Mouse (Mus musculus) ES-E14 (cell line): ENCODE measurements around the gene Srsf3. TPM values are rescaled to one million over a fixed set of nuclear protein-coding genes. Genes with fewer than 3 reads are reported as not detected.
"Not testable (repeated sequence)": the region's sequence is repeated elsewhere in the genome, so short reads cannot be mapped to it uniquely, and the experiment has no call there.

Source experiments
- DNase-seq: peaks from one replicate; pipeline ENCODE4 v3.0.0-alpha.2; 2013; ENCODE audit warnings: low read depth, low spot score
- H3K27ac ChIP-seq: 2 replicates; pipeline ENCODE4 v1.5.1; 2012; ENCODE audit warnings: low read depth, mild to moderate bottlenecking, low read length, moderate library complexity, mixed read lengths; ENCODE audit not compliant: poor library complexity, insufficient read depth, severe bottlenecking
- H3K36me3 ChIP-seq: 2 replicates; pipeline ENCODE4 v1.6.1; 2012; ENCODE audit warnings: mild to moderate bottlenecking, low read length, moderate library complexity, mixed read lengths; ENCODE audit not compliant: control insufficient read depth, poor library complexity, insufficient read depth, severe bottlenecking
- H3K4me1 ChIP-seq, 2 experiments: fragments of 150-350 bp in 1 of 2; sonication (generic) in 1 of 2; 2 replicates each; pipeline ENCODE4 v1.6.1; 2012; ENCODE audit warnings: low read length in 2 of 2, mild to moderate bottlenecking in 1 of 2, mixed read lengths in 1 of 2; ENCODE audit not compliant: control insufficient read depth in 2 of 2, insufficient read depth in 2 of 2, poor library complexity in 1 of 2
- H3K4me3 ChIP-seq, 2 experiments: fragments of 150-350 bp in 1 of 2; sonication (generic) in 1 of 2; 2 replicates each; pipeline ENCODE4 v1.5.1; 2012; ENCODE audit warnings: low read length in 2 of 2, low read depth in 1 of 2, mild to moderate bottlenecking in 1 of 2, mixed read lengths in 1 of 2; ENCODE audit not compliant: insufficient read depth in 1 of 2, poor library complexity in 1 of 2, severe bottlenecking in 1 of 2
- H3K9ac ChIP-seq: 2 replicates; pipeline ENCODE4 v1.6.1; 2012; ENCODE audit warnings: low read depth, mild to moderate bottlenecking, low read length, mixed read lengths; ENCODE audit not compliant: poor library complexity, insufficient read depth, severe bottlenecking
- H3K9me3 ChIP-seq: fragments of 150-350 bp; sonication (generic); 2 replicates; pipeline ENCODE4 v1.6.1; 2012; ENCODE audit warnings: low read depth, mild to moderate bottlenecking, low read length; ENCODE audit not compliant: control insufficient read depth, insufficient read depth
- CHD2 ChIP-seq: IDR thresholded peaks from 2 replicates; pipeline ENCODE4 v1.6.1; 2014; ENCODE audit warnings: mild to moderate bottlenecking, low read depth, low read length, inconsistent platforms
- HCFC1 ChIP-seq: IDR thresholded peaks from 2 replicates; pipeline ENCODE4 v1.6.1; 2012; ENCODE audit warnings: low read length, inconsistent platforms, borderline replicate concordance; ENCODE audit not compliant: insufficient read depth
- MAFK ChIP-seq: IDR thresholded peaks from 2 replicates; pipeline ENCODE4 v1.6.1; 2014; ENCODE audit warnings: mild to moderate bottlenecking, low read depth, low read length, inconsistent platforms; ENCODE audit not compliant: insufficient read depth
- ZC3H11A ChIP-seq: IDR thresholded peaks from 2 replicates; pipeline ENCODE4 v1.6.1; 2012; ENCODE audit warnings: low read depth, mild to moderate bottlenecking, inconsistent platforms, low read length, borderline replicate concordance
- ZNF384 ChIP-seq: IDR thresholded peaks from 2 replicates; pipeline ENCODE4 v1.6.1; 2012; ENCODE audit warnings: low read depth, low read length, inconsistent platforms
- in situ Hi-C, 2 experiments: fragments of 600-800 bp; cut with MboI; formaldehyde crosslinking; loops; one replicate each; pipeline ENCODE4 v1.15.1; 2025; ENCODE audit warnings: low sequenced_read_pairs in 2 of 2, inconsistent platforms in 1 of 2; ENCODE audit not compliant: unreplicated experiment in 2 of 2
- total RNA-seq: library from RNA; depleted of rRNA; stranded (reverse); fragments of 300-350 nt; gene quantifications from 2 replicates; pipeline ENCODE4 v1.2.3, GENCODE M21; 2012

Gene Srsf3
- total RNA-seq, 1 experiment, result 317 TPM

- Histone ChIP-seq H3K4me3 (peak overlapping the region in 1 of 2 experiments; percentile 23; a peak in 1 of 4 replicates), H3K27ac (peak overlapping the region; percentile 51; the same call in 1 of the 2 replicates), H3K9ac (no peak overlapping the region), H3K9me3 (no peaks in the 10 kb centered on the region), H3K36me3 (no peaks in the 10 kb centered on the region), H3K4me1 (peaks cover 27 to 43% of the 10 kb centered on the region in 2 experiments)
- in situ Hi-C loops, result no loop called here
- TF ChIP-seq ZC3H11A, result no peak
- peak; percentile 66 for TF ChIP-seq MAFK
- peak; percentile 87 for DNase-seq
Observed at GRCm38 (mm10) chr17:29065245-29065940, 33.0 kb downstream of the Srsf3 start.

- in situ Hi-C loops, result no loop called here
- Histone ChIP-seq H3K9me3 (no peaks in the 10 kb centered on the region), H3K27ac (no peak overlapping the region; the same call in 1 of the 2 replicates), H3K9ac (no peak overlapping the region), H3K4me3 (no peak overlapping the region), H3K4me1 (peaks cover 27 to 42% of the 10 kb centered on the region in 2 experiments), H3K36me3 (no peaks in the 10 kb centered on the region)
- no peak for DNase-seq
- TF ChIP-seq ZC3H11A (no peak), ZNF384 (no peak), CHD2 (no peak), HCFC1 (no peak), MAFK (no peak)
Observed at GRCm38 (mm10) chr17:29065971-29066370, 33.5 kb downstream of the Srsf3 start.

- H3K4me3 ChIP-seq, H3K27ac ChIP-seq, H3K9ac ChIP-seq, in situ Hi-C loops, DNase-seq, H3K36me3 ChIP-seq, H3K9me3 ChIP-seq: not testable (repeated sequence)
- peaks cover 34 to 46% of the 10 kb centered on the region in 2 experiments for H3K4me1 ChIP-seq
Observed at GRCm38 (mm10) chr17:29067416-29067815, 35.0 kb downstream of the Srsf3 start.

GRCm38 (mm10) chr17:29067847-29068246 is 35.4 kb downstream of the Srsf3 start:
- peaks cover 35 to 49% of the 10 kb centered on the region in 2 experiments for H3K4me1 ChIP-seq
- H3K4me3 ChIP-seq, result no peak overlapping the region
- no peak for DNase-seq
- no peaks in the 10 kb centered on the region for H3K9me3 ChIP-seq
- no peaks in the 10 kb centered on the region for H3K36me3 ChIP-seq
- TF ChIP-seq MAFK (no peak), CHD2 (no peak), ZC3H11A (no peak)
- no peak overlapping the region for H3K9ac ChIP-seq
- in situ Hi-C loops, result no loop called here
- H3K27ac ChIP-seq, result no peak overlapping the region

GRCm38 (mm10) chr17:29069063-29069462 is 36.6 kb downstream of the Srsf3 start:
- Histone ChIP-seq H3K36me3 (no peaks in the 10 kb centered on the region), H3K9me3 (no peaks in the 10 kb centered on the region), H3K4me1 (peaks cover 45 to 53% of the 10 kb centered on the region in 2 experiments), H3K4me3 (peak overlapping the region in 1 of 2 experiments; percentile 24; a peak in 2 of 4 replicates), H3K9ac (no peak overlapping the region), H3K27ac (no peak overlapping the region; the same call in 1 of the 2 replicates)
- no peak for DNase-seq
- in situ Hi-C loops, result no loop called here
- no peak for TF ChIP-seq HCFC1
- TF ChIP-seq CHD2, result no peak
- no peak for TF ChIP-seq MAFK
- TF ChIP-seq ZC3H11A, result no peak
- no peak for TF ChIP-seq ZNF384
